Mouse (Mus musculus): ENCODE data around the gene Txlng. TPM values are rescaled to one million over a fixed set of nuclear protein-coding genes. Genes with fewer than 3 reads are reported as not detected.
"Not testable (repeated sequence)": the region's sequence is repeated elsewhere in the genome, so short reads cannot be mapped to it uniquely, and the experiment has no call there.

Gene Txlng
- polyA plus RNA-seq, 1 experiment from 2014 or later, result 21.9 TPM

DNA sequence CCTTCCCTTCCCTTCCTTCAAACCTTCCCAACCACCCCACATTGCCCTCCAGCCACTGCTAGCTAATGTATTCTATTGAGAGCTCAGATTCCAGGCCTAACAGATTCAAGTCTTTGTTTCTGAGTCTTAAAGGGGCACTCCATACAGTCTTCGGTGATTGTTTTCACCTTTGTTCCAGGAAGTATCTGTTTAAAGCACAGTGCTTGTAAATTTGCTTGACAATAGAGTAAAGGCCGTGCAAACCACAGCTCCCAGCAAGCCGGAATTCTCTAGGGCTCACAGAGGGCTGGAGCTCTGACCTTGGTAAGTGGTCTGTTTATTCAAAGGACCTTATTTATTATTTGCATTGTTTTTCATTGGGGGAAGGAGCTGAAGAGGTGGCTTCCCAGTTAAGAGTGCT is 2.8 kb upstream of the Txlng start:
- Histone ChIP-seq H3K4me2 (no peak overlapping the region), H3K9ac (ENCODE audit: low read depth, low read length) (no peak overlapping the region)

DNA sequence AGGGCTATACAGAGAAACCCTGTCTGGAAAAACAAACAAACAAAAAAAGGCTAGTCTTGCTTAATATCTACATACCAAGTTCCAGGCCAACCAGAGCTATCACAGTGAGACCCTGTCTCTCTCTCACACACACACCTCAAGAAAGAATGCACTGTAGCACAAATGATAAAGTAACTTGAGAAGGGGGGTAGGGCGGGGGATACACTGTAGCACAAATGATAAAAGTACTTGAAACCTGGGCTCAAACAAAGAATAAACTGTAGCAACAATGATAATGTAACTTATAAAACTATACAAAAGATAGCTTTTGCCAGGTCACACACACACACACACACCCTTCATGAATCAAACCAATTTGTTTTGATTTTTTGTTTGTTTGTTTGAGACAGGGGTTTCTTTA is 2.3 kb upstream of the Txlng start:
- peaks cover 4% of the 10 kb centered on the region; the same call in 1 of the 2 replicates for H3K27me3 ChIP-seq (replicated peaks; ENCODE audit: control insufficient read depth, insufficient read depth, low read length)
- H3K36me3 ChIP-seq (ENCODE audit: control insufficient read depth, insufficient read depth, low read length), result no peaks in the 10 kb centered on the region
- H3K4me3 ChIP-seq (ENCODE audit: low read depth, low read length), result no peak overlapping the region
- no peaks in the 10 kb centered on the region for H3K9me3 ChIP-seq (ENCODE audit: control insufficient read depth, low read length)
- DNase-seq (ENCODE audit: low spot score) (no peak), ATAC-seq (replicated peaks; ENCODE audit: low FRiP score) (peak; percentile 40; the same call in 1 of the 2 replicates)
- 53% methylated on average over 1 of the region's 1 CpGs for WGBS
- H3K4me2 ChIP-seq, result no peak overlapping the region
- no peak overlapping the region for H3K9ac ChIP-seq (ENCODE audit: low read depth, low read length)
- H3K4me1 ChIP-seq (replicated peaks; ENCODE audit: control insufficient read depth, insufficient read depth, low read length), result no peaks in the 10 kb centered on the region
- no peak overlapping the region for H3K27ac ChIP-seq (ENCODE audit: low read depth, low read length)

More for the DNA sequence above, 2.8 kb upstream of the Txlng start:
- no peaks in the 10 kb centered on the region for H3K4me1 ChIP-seq (replicated peaks; ENCODE audit: control insufficient read depth, insufficient read depth, low read length)
- no peak overlapping the region for H3K4me3 ChIP-seq (ENCODE audit: low read depth, low read length)
- H3K36me3 ChIP-seq (ENCODE audit: control insufficient read depth, insufficient read depth, low read length), result no peaks in the 10 kb centered on the region
- no peak overlapping the region for H3K27ac ChIP-seq (ENCODE audit: low read depth, low read length)
- DNase-seq (ENCODE audit: low spot score), result no peak
- H3K9me3 ChIP-seq (ENCODE audit: control insufficient read depth, low read length), result no peaks in the 10 kb centered on the region
- no peak for ATAC-seq (replicated peaks; ENCODE audit: low FRiP score)
- peaks cover 4% of the 10 kb centered on the region; the same call in 1 of the 2 replicates for H3K27me3 ChIP-seq (replicated peaks; ENCODE audit: control insufficient read depth, insufficient read depth, low read length)
- WGBS, result 55% methylated on average over 3 of the region's 3 CpGs

DNA sequence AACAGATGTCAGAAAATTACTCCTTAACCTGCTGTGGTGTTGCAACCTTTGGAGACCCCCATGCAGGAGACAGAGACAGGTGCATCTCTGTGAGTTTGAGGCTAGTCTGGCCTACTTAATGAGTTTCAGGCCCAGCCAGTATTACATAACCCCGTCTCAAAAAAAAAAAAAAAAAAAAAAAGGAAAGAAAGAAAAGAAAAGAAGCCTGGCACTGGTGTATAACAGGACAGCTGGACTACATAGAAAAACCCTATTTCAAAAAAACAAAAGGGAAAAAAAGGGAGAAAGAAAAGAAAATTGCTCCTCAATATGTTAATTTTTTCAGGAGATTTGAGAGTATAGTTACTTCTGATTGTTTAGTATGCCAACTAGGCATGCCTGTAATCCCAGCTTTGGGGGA is 1.8 kb upstream of the Txlng start:
- ATAC-seq (replicated peaks; ENCODE audit: low FRiP score) (no peak), DNase-seq (ENCODE audit: low spot score) (no peak)
- 27% methylated on average over 1 of the region's 1 CpGs for WGBS

DNA sequence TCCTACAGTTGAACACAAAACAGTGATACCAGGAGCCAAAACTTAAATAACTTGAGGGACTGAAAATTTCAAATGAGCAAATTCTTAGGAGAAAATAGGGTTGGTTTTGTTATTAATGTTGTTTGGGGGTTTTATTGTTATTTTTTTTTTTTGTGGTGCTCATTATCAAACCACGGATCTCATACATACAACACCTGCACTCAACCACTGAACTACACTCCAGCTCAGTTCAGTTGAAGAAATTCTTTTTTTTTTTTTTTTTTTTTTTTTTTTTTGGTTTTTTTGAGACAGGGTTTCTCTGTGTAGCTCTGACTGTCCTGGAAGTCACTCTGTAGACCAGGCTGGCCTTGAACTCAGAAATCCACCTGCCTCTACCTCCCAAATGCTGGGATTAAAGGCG is 1.1 kb upstream of the Txlng start:
- H3K27me3 ChIP-seq (replicated peaks; ENCODE audit: control insufficient read depth, insufficient read depth, low read length); H3K36me3 ChIP-seq (ENCODE audit: control insufficient read depth, insufficient read depth, low read length); H3K9ac ChIP-seq (ENCODE audit: low read depth, low read length); H3K4me3 ChIP-seq (ENCODE audit: low read depth, low read length); ATAC-seq (replicated peaks; ENCODE audit: low FRiP score); H3K4me1 ChIP-seq (replicated peaks; ENCODE audit: control insufficient read depth, insufficient read depth, low read length); H3K27ac ChIP-seq (ENCODE audit: low read depth, low read length); DNase-seq (ENCODE audit: low spot score); H3K9me3 ChIP-seq (ENCODE audit: control insufficient read depth, low read length): not testable (repeated sequence)
- WGBS, result 57% methylated on average over 2 of the region's 2 CpGs
- peak overlapping the region; percentile 60 for H3K4me2 ChIP-seq

More for the DNA sequence above, 1.8 kb upstream of the Txlng start:
- Histone ChIP-seq H3K4me3 (ENCODE audit: low read depth, low read length) (no peak overlapping the region), H3K36me3 (ENCODE audit: control insufficient read depth, insufficient read depth, low read length) (no peaks in the 10 kb centered on the region), H3K9me3 (ENCODE audit: control insufficient read depth, low read length) (no peaks in the 10 kb centered on the region), H3K4me2 (no peak overlapping the region), H3K27me3 (replicated peaks; ENCODE audit: control insufficient read depth, insufficient read depth, low read length) (peaks cover 4% of the 10 kb centered on the region; the same call in 1 of the 2 replicates), H3K9ac (ENCODE audit: low read depth, low read length) (no peak overlapping the region), H3K4me1 (replicated peaks; ENCODE audit: control insufficient read depth, insufficient read depth, low read length) (no peaks in the 10 kb centered on the region), H3K27ac (ENCODE audit: low read depth, low read length) (no peak overlapping the region)

DNA sequence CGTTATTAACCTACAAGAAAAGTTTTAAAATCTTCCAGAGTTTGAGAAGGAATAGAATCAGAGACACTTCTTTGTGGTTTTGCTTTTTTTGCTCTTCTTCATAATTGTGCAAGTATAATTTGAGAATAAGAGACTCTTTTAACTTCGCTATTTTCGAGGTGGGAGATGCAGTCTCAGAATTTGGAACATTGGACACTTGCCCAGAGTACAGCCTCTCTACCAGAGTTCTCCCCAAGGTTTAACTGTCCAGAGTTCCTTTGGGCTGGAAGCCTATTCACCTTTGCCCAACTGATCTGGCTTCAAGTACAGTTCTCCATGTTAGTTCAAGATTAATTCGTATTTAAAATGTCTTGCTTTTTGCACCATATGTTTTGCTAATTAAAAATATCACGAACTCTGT is 487 bp upstream of the Txlng start:
- 39% methylated on average over 5 of the region's 5 CpGs for WGBS
- Histone ChIP-seq H3K9me3 (ENCODE audit: control insufficient read depth, low read length) (no peaks in the 10 kb centered on the region), H3K27ac (ENCODE audit: low read depth, low read length) (no peak overlapping the region), H3K4me3 (ENCODE audit: low read depth, low read length) (peak overlapping the region; percentile 39), H3K4me1 (replicated peaks; ENCODE audit: control insufficient read depth, insufficient read depth, low read length) (no peaks in the 10 kb centered on the region), H3K36me3 (ENCODE audit: control insufficient read depth, insufficient read depth, low read length) (no peaks in the 10 kb centered on the region), H3K4me2 (peak overlapping the region; percentile 60), H3K9ac (ENCODE audit: low read depth, low read length) (peak overlapping the region; percentile 46; the same call in 1 of the 2 replicates), H3K27me3 (replicated peaks; ENCODE audit: control insufficient read depth, insufficient read depth, low read length) (peaks cover 4% of the 10 kb centered on the region; the same call in 1 of the 2 replicates)
- no peak for DNase-seq (ENCODE audit: low spot score)
- ATAC-seq (replicated peaks; ENCODE audit: low FRiP score), result no peak

DNA sequence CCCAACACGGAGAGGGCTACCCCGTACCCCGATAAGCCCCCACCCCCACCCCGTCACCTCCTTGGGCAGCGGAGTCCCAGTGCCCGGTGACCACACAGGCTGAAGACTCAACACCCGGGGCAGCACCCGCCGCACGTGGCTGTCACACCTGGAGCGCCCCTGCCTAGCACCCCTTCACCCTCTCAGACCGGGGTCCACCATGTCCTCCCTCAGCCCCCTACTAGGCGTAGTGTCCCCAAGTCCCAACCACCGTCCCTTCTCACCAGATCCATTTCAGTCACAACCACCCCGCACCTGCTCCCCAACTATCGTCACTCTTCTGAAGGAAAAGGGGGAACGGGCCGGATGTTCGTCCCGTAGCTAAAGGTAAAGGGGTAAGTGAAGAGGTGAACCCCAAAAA is 471 bp downstream of the Txlng start:
- 20% methylated on average over 20 of the region's 20 CpGs for WGBS
- ATAC-seq (replicated peaks; ENCODE audit: low FRiP score) (peak; percentile 12), DNase-seq (ENCODE audit: low spot score) (no peak)
- Histone ChIP-seq H3K4me2 (peak overlapping the region; percentile 79), H3K9ac (ENCODE audit: low read depth, low read length) (peak overlapping the region; percentile 67), H3K36me3 (ENCODE audit: control insufficient read depth, insufficient read depth, low read length) (no peaks in the 10 kb centered on the region), H3K4me3 (ENCODE audit: low read depth, low read length) (peak overlapping the region; percentile 67), H3K27ac (ENCODE audit: low read depth, low read length) (peak overlapping the region; percentile 48; the same call in 1 of the 2 replicates), H3K4me1 (replicated peaks; ENCODE audit: control insufficient read depth, insufficient read depth, low read length) (no peaks in the 10 kb centered on the region), H3K27me3 (replicated peaks; ENCODE audit: control insufficient read depth, insufficient read depth, low read length) (peaks cover 4% of the 10 kb centered on the region; the same call in 1 of the 2 replicates), H3K9me3 (ENCODE audit: control insufficient read depth, low read length) (no peaks in the 10 kb centered on the region)

DNA sequence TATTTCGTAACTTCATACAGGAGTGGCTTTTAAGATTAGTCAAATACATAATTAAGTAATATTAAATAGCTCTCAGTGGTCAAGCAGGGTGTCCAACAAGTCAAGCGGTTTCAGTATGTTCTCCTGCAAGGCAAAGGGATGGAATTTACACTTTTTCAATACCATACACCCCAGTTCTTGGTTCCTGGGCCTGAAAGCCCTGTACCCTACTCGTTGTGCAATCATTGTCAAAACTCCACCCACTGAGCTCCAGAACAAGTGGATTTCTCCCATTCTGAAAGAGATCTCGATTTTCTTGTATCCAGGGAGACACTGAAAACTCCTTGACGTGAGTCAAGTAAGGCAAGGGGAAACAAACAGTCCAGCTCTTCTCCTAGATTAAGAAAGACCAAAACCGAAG is 1.2 kb downstream of the Txlng start:
- H3K9ac ChIP-seq (ENCODE audit: low read depth, low read length), result peak overlapping the region; percentile 67; the same call in 1 of the 2 replicates
- H3K4me3 ChIP-seq (ENCODE audit: low read depth, low read length), result peak overlapping the region; percentile 67
- no peaks in the 10 kb centered on the region for H3K9me3 ChIP-seq (ENCODE audit: control insufficient read depth, low read length)
- peaks cover 4% of the 10 kb centered on the region; the same call in 1 of the 2 replicates for H3K27me3 ChIP-seq (replicated peaks; ENCODE audit: control insufficient read depth, insufficient read depth, low read length)
- WGBS, result 43% methylated on average over 6 of the region's 6 CpGs
- no peaks in the 10 kb centered on the region for H3K36me3 ChIP-seq (ENCODE audit: control insufficient read depth, insufficient read depth, low read length)
- H3K27ac ChIP-seq (ENCODE audit: low read depth, low read length), result peak overlapping the region; percentile 48; the same call in 1 of the 2 replicates
- H3K4me1 ChIP-seq (replicated peaks; ENCODE audit: control insufficient read depth, insufficient read depth, low read length), result no peaks in the 10 kb centered on the region
- peak overlapping the region; percentile 79 for H3K4me2 ChIP-seq
- no peak for ATAC-seq (replicated peaks; ENCODE audit: low FRiP score)
- DNase-seq (ENCODE audit: low spot score), result no peak

DNA sequence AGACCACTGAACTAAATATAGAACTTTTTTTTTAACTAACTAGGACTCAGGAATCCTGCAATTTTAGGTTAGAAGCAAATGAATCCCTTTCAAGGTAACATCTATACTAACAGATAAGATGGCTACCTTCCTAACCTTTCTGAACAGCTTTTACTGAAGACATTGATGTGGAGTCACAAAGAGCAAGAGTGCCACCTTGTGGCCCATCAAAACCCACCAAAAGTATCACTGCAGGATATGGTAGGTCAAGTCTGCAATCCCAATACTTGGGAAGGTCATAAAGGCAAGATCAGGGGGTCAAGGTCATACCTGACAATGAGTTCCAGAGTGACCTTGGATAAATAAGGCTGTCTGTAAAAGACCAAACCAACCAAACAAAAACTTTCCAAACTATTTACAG is 28.9 kb downstream of the Txlng start:
- DNase-seq (ENCODE audit: low spot score) (no peak), ATAC-seq (replicated peaks; ENCODE audit: low FRiP score) (0 out of 2 replicates have a peak, but pooled peaks have one; percentile 20)
- Histone ChIP-seq H3K4me3 (ENCODE audit: low read depth, low read length) (no peak overlapping the region), H3K4me1 (replicated peaks; ENCODE audit: control insufficient read depth, insufficient read depth, low read length) (no peaks in the 10 kb centered on the region), H3K27me3 (replicated peaks; ENCODE audit: control insufficient read depth, insufficient read depth, low read length) (no peaks in the 10 kb centered on the region), H3K4me2 (no peak overlapping the region), H3K9me3 (ENCODE audit: control insufficient read depth, low read length) (no peaks in the 10 kb centered on the region), H3K27ac (ENCODE audit: low read depth, low read length) (no peak overlapping the region), H3K36me3 (ENCODE audit: control insufficient read depth, insufficient read depth, low read length) (no peaks in the 10 kb centered on the region), H3K9ac (ENCODE audit: low read depth, low read length) (no peak overlapping the region)

DNA sequence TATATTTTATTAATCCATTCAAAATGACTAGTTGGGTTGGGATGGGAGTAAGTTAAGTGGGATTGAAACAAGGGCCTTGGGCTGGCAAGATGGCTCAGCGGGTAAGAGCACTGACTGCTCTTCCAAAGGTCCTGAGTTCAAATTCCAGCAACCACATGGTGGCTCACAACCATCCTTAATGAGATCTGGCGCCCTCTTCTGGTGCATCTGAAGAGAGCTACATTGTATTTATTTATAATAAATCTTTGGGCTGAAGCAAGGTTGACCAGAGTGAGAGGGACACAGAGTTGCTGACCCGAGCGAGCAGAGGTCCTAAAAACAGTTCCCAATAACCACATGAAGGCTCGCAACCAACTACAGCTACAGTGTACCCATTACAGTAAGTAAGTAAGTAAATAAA is 37.9 kb downstream of the Txlng start:
- not testable (repeated sequence) for ATAC-seq (replicated peaks; ENCODE audit: low FRiP score)

More for the DNA sequence above, 37.9 kb downstream of the Txlng start:
- not testable (repeated sequence) for H3K4me3 ChIP-seq (ENCODE audit: low read depth, low read length); DNase-seq (ENCODE audit: low spot score); H3K9ac ChIP-seq (ENCODE audit: low read depth, low read length); H3K27me3 ChIP-seq (replicated peaks; ENCODE audit: control insufficient read depth, insufficient read depth, low read length); H3K36me3 ChIP-seq (ENCODE audit: control insufficient read depth, insufficient read depth, low read length); H3K4me2 ChIP-seq; H3K9me3 ChIP-seq (ENCODE audit: control insufficient read depth, low read length); H3K4me1 ChIP-seq (replicated peaks; ENCODE audit: control insufficient read depth, insufficient read depth, low read length); H3K27ac ChIP-seq (ENCODE audit: low read depth, low read length)
- 78% methylated on average over 5 of the region's 5 CpGs for WGBS
